Mouse (Mus musculus) neural tube, embryonic 14.5 days (tissue): ENCODE measurements around the gene Znrf2. TPM values are rescaled to one million over a fixed set of nuclear protein-coding genes. Genes with fewer than 3 reads are reported as not detected.

Experiments used
- ATAC-seq: fragments of 200-750 bp; cut with Nextera tagmentation; 2 replicates; pipeline ENCODE4 v1.8.0; 2017; ENCODE audit warnings: low read depth, mild to moderate bottlenecking, moderate TSS enrichment, moderate library complexity
- H3K27ac ChIP-seq: fragments of 300-500 bp; sonication (generic); 2 replicates; pipeline ENCODE4 v1.5.1; 2014; ENCODE audit warnings: low read depth, mild to moderate bottlenecking, control low read depth, low read length, moderate library complexity, mixed read lengths
- H3K27me3 ChIP-seq: fragments of 300-500 bp; sonication (generic); 2 replicates; pipeline ENCODE4 v1.6.1; 2014; ENCODE audit warnings: low read length; ENCODE audit not compliant: control insufficient read depth, insufficient read depth
- H3K36me3 ChIP-seq: fragments of 300-500 bp; sonication (generic); 2 replicates; pipeline ENCODE4 v1.6.1; 2014; ENCODE audit warnings: low read length, mixed read lengths; ENCODE audit not compliant: control insufficient read depth, insufficient read depth
- H3K4me1 ChIP-seq: fragments of 300-500 bp; sonication (generic); 2 replicates; pipeline ENCODE4 v1.6.1; 2014; ENCODE audit warnings: low read length; ENCODE audit not compliant: control insufficient read depth, insufficient read depth
- H3K4me2 ChIP-seq: fragments of 300-500 bp; sonication (generic); 2 replicates; pipeline ENCODE4 v1.6.1; 2014; ENCODE audit warnings: mild to moderate bottlenecking, low read depth, low read length, control low read depth
- H3K4me3 ChIP-seq: fragments of 300-500 bp; sonication (generic); 2 replicates; pipeline ENCODE4 v1.5.1; 2014; ENCODE audit warnings: low read depth, low read length, control low read depth, mixed read lengths
- H3K9ac ChIP-seq: fragments of 300-500 bp; sonication (generic); replicated peaks from 2 replicates; pipeline ENCODE4 v1.6.1; 2014; ENCODE audit warnings: low read depth, mild to moderate bottlenecking, control low read depth, low read length, mixed read lengths
- H3K9me3 ChIP-seq: fragments of 300-500 bp; sonication (generic); 2 replicates; pipeline ENCODE4 v1.6.1; 2016; ENCODE audit warnings: low read length; ENCODE audit not compliant: control insufficient read depth
- WGBS: fragments of 180-500 bp; shearing (Covaris S2); extraction: QIAGEN DNeasy Blood & Tissue Kit; methylation state at CpG from one replicate; pipeline ENCODE4 v1.1.7; 2014; 5-methylcytosine and 5-hydroxymethylcytosine counted together
- polyA plus RNA-seq: library from polyadenylated mRNA; unstranded; fragments of >200 nt; fragmentation: Nextera tagmentation; extraction: Ambion mirVana; gene quantifications from 2 replicates; pipeline ENCODE4 v1.2.1, GENCODE M21; 2014

Gene Znrf2
- polyA plus RNA-seq, 1 experiment from 2014 or later = 8.0 TPM

DNA sequence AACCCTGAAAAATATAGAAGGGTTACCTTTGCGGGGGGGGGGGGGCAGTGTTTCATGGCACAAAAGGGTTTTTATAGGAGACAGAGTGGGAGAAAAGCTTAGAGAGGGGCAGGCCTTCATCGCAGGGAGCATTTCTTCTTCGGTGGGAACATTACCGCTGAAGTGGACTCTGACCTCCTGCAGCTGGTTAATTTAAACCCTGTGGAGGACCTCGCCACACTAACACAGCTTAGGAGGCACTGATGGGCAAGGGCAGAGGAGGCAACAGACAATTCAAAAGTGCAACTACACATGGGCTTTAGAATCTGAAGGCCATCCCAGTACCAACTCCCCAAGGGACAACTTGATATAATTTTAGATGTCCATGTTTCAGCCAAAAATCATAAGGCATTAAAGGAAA is 20.7 kb upstream of the Znrf2 start:
- Histone ChIP-seq H3K9ac (no peak overlapping the region), H3K4me2 (no peak overlapping the region), H3K9me3 (no peaks in the 10 kb centered on the region), H3K27ac (no peak overlapping the region), H3K27me3 (no peaks in the 10 kb centered on the region), H3K4me3 (no peak overlapping the region), H3K36me3 (no peaks in the 10 kb centered on the region), H3K4me1 (no peaks in the 10 kb centered on the region)
- ATAC-seq = no peak
- WGBS = 77% methylated on average over 5 of the region's 5 CpGs

- no peaks in the 10 kb centered on the region for H3K36me3 ChIP-seq
- no peak overlapping the region for H3K27ac ChIP-seq
- H3K4me3 ChIP-seq = no peak overlapping the region
- H3K4me2 ChIP-seq = no peak overlapping the region
- H3K4me1 ChIP-seq = no peaks in the 10 kb centered on the region
- H3K27me3 ChIP-seq = no peaks in the 10 kb centered on the region
- WGBS = 57% methylated on average over 8 of the region's 8 CpGs
- H3K9me3 ChIP-seq = no peaks in the 10 kb centered on the region
- no peak overlapping the region for H3K9ac ChIP-seq
- ATAC-seq = no peak
Measured at GRCm38 (mm10) chr6:54802348-54802747, 14.4 kb upstream of the Znrf2 start.

DNA sequence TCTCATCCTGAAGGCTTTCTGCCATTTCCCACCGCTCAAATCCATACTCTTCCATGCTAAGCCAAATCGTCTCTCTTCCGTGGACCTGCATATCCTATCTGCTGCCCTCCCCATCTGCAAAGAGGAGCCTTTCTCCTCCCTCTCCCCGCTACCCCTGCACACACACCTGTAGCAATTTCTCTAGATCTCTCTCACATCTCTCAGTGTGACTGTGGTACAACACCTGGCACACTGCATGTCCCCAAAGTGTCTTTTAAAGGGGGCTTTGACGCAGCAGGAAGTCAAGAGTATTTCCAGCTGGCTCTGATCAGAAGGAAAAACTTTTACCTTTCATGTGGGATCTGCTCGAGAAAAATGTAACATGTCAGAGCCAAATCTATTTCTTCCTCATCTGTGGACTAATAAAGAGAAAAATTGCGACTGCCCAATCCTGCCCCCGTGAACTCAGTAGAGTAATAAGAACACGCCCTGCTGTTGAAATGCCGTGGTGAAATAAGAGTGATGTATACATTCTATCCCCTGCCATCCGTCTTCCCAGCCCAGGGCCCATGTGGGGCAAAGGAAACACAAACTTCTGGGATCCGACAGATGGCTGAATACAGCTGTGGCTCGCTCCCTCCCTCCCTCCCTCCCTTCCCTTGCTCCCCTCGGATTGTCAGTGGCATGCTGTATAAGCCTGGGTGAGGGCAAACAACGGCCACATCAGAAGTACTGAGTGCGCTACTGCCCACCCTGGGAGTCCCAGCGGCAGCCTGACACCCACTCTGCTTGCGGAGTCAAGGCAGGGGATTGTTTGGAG is 12.5 kb upstream of the Znrf2 start:
- Histone ChIP-seq H3K27ac (no peak overlapping the region), H3K9me3 (no peaks in the 10 kb centered on the region), H3K36me3 (no peaks in the 10 kb centered on the region), H3K4me2 (no peak overlapping the region), H3K9ac (no peak overlapping the region), H3K4me3 (no peak overlapping the region), H3K27me3 (no peaks in the 10 kb centered on the region), H3K4me1 (no peaks in the 10 kb centered on the region)
- WGBS = 56% methylated on average over 18 of the region's 18 CpGs
- no peak for ATAC-seq

GRCm38 (mm10) chr6:54805779-54806178 is 10.9 kb upstream of the Znrf2 start:
- Histone ChIP-seq H3K27me3 (no peaks in the 10 kb centered on the region), H3K4me3 (no peak overlapping the region), H3K36me3 (no peaks in the 10 kb centered on the region), H3K27ac (no peak overlapping the region), H3K4me2 (no peak overlapping the region), H3K9me3 (no peaks in the 10 kb centered on the region), H3K4me1 (no peaks in the 10 kb centered on the region), H3K9ac (no peak overlapping the region)
- 84% methylated on average over 5 of the region's 5 CpGs for WGBS
- ATAC-seq = no peak

DNA sequence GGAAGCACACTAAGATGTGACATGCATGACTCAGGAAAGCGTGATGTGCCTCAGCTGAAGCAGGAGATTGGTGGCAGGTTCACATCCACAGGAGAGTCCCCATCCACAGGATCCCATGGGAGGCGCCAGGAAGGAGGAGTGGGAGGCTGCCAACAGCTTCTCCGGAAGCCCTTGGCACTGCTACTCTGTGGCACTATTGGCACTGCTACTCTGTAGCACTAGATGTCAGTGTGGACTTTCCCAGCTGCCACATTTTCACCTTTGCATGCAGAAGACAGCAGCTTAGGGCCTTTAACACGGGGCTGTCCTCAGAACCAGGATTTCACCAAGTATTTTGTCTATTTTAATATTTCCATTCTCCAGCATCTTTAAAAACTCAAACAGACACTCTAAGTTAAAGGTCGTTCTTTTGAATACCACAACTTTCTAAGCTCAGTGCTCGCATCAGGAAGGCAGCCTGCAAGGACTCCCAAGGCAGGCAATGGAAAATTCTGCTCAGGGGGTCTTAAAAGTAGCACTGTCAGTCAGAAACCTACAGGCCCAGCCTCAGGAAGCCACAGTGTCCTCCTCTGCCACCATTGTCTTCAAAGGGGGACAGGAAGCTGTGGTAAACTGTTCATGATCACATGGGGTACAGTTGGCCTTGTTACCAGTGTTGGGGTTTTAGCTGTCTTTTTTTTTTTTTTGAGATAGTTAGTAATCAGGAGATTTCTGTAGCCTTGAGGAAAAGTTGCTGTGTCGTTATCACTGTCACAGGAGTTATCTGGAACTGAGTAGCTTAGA is 7.0 kb upstream of the Znrf2 start:
- no peak overlapping the region for H3K4me3 ChIP-seq
- H3K9me3 ChIP-seq = no peaks in the 10 kb centered on the region
- no peak overlapping the region for H3K27ac ChIP-seq
- H3K27me3 ChIP-seq = no peaks in the 10 kb centered on the region
- no peaks in the 10 kb centered on the region; the same call in 1 of the 2 replicates for H3K4me1 ChIP-seq
- no peak overlapping the region for H3K9ac ChIP-seq
- H3K36me3 ChIP-seq = no peaks in the 10 kb centered on the region
- no peak overlapping the region for H3K4me2 ChIP-seq
- ATAC-seq = peak; percentile 62
- WGBS = 69% methylated on average over 7 of the region's 7 CpGs

DNA sequence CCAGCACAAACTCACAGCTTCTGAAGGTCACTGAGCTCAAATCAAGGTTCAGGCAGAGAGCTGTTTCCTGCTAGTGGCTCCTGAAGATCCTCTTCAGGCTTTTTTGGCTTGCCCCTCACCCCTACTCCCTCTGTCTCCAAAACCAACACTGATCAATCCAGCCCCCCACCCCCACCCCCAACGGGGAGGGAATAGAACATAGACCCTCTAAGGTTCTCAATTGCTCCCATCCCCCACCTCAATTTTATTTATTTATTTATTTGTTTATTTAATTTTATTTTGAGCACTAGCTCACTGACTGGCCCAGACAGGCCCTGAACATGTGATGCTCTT is 6.4 kb upstream of the Znrf2 start:
- H3K4me3 ChIP-seq = no peak overlapping the region
- H3K4me1 ChIP-seq = no peaks in the 10 kb centered on the region; the same call in 1 of the 2 replicates
- H3K9me3 ChIP-seq = no peaks in the 10 kb centered on the region
- H3K36me3 ChIP-seq = no peaks in the 10 kb centered on the region
- WGBS = 78% methylated on average over 1 of the region's 1 CpGs
- no peak overlapping the region for H3K9ac ChIP-seq
- H3K27ac ChIP-seq = no peak overlapping the region
- no peak for ATAC-seq
- H3K4me2 ChIP-seq = no peak overlapping the region
- no peaks in the 10 kb centered on the region for H3K27me3 ChIP-seq

DNA sequence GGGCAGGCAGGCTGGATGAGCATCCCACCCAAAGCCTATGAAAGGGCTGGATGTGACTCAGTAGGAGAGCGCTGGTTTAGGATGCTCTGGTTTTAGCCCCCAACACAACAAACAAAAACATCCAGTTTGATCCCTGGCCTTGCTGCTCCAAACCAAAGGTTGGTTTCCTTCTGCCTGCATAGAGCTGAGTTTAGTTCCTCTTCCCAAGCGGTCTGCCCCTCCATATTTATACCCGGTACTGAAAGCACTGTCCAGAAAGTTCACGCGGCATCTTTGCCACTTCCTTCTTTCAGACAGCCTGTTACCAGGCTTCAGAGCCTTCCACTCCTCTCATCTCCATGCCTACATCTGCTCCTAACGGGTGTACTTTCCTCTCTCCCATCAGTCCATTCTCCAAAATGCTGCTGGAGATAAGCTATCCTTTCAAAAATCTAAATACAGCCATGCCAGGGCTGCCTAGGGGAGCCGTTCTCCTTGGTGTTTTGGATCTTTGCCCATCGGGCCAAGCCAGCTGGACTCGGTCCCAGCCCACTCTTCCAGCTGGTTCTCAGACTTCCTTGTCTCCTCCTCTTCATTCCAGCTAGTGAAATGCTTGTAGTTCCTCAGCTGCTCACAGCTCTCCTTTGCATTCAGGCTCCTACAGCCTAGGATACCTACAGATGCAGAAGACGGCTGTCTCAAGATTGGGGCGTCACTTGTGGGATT is 5.0 kb upstream of the Znrf2 start:
- Histone ChIP-seq H3K4me2 (no peak overlapping the region), H3K27me3 (no peaks in the 10 kb centered on the region), H3K9me3 (no peaks in the 10 kb centered on the region), H3K4me3 (no peak overlapping the region), H3K4me1 (peaks cover 5% of the 10 kb centered on the region; the same call in 1 of the 2 replicates), H3K36me3 (no peaks in the 10 kb centered on the region), H3K9ac (no peak overlapping the region), H3K27ac (peak overlapping the region; percentile 7; the same call in 1 of the 2 replicates)
- 68% methylated on average over 11 of the region's 11 CpGs for WGBS
- no peak for ATAC-seq

DNA sequence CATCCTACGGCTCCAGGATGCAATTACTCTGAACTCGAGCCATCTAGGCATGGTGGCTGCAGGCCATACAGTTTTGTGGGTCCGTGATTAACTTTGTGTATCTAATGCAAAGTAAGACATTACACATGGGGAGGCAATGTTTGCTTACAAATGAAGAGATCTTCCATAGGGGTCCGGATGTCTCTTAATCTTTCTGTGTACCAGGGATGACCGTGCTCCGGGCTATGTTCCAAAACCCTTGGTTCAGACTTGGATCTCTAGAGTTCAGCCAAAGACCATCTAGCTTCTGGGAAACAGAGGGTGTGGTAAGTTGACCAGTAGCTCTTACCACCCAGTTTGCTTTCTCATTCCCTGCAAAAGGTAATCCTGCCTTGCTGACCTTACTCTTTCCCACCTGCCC is 4.4 kb upstream of the Znrf2 start:
- Histone ChIP-seq H3K4me1 (peaks cover 5% of the 10 kb centered on the region; the same call in 1 of the 2 replicates), H3K4me3 (no peak overlapping the region), H3K9me3 (no peaks in the 10 kb centered on the region), H3K36me3 (no peaks in the 10 kb centered on the region), H3K27ac (no peak overlapping the region; the same call in 1 of the 2 replicates), H3K9ac (no peak overlapping the region), H3K4me2 (no peak overlapping the region), H3K27me3 (no peaks in the 10 kb centered on the region)
- ATAC-seq = no peak
- 81% methylated on average over 6 of the region's 6 CpGs for WGBS
